Mouse (Mus musculus) c-Kit-positive CD71-positive TER-119-positive erythroid progenitor cells, embryonic 14.5 days (primary cell): Measurements from ENCODE around the gene Tbxa2r.
A peak's percentile ranks its signal among the peaks of the same experiment; 100 is the strongest.

Experiments used
- DNase-seq: peaks from one replicate; pipeline ENCODE4 v3.0.0-alpha.2; 2013; ENCODE audit warnings: low spot score

Tbxa2r gene

DNA sequence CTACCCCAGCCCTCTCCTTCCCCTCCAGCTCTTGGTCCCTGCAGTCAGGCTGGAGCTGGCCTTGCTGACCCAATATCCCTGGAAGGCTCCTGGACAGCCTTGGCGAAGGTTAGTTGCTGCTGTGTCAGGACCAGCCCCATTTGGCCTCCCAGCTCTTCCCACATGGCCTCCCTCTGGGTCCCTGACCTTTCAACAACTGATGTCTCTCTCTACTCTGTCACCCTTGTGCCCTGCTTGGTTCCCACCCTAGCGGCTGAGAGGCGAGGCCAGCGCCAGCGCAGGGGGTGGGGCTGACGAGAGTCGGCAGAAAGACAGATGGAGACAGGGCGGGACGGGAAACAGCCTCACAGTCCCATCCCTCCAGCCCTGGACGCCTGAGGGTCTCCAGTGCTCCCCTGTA, at the start of gene Tbxa2r:
TSS of gene Tbxa2r (plus strand) at position 346 of the 400 bp plus-strand sequence.
- no peak for DNase-seq

GRCm38 (mm10) chr10:81279496-81279895, 49.0 kb upstream of the Tbxa2r start:
- DNase-seq, result no peak

- DNase-seq, result no peak
Observed at GRCm38 (mm10) chr10:81284189-81284588, 44.3 kb upstream of the Tbxa2r start.

DNA sequence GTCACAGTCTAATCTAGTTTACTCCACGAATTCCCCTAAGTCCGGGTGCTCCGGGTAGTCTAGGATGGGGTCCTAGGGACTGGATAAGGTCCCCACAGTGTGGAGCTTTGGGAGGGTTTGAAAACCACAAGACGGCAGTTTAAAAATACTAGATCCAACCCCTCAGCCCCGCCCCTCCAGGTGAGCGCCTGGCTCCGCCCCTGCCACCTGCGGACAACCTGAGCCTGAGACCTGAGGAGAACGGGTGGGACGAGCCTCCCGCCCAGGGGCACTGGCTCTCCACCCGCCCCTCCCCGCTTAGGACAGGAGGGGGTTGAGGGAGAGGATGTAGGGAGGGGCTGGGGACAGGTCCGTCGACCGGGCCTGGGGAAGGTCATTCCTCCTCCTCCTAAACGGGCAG, 43.8 kb upstream of the Tbxa2r start:
- no peak for DNase-seq

GRCm38 (mm10) chr10:81285694-81286450, 42.7 kb upstream of the Tbxa2r start:
- DNase-seq, result peak; percentile 84

- DNase-seq, result no peak
Observed at GRCm38 (mm10) chr10:81286586-81286985, 41.9 kb upstream of the Tbxa2r start.

- DNase-seq, result peak; percentile 70
Observed at GRCm38 (mm10) chr10:81287513-81288157, 40.9 kb upstream of the Tbxa2r start.

DNA sequence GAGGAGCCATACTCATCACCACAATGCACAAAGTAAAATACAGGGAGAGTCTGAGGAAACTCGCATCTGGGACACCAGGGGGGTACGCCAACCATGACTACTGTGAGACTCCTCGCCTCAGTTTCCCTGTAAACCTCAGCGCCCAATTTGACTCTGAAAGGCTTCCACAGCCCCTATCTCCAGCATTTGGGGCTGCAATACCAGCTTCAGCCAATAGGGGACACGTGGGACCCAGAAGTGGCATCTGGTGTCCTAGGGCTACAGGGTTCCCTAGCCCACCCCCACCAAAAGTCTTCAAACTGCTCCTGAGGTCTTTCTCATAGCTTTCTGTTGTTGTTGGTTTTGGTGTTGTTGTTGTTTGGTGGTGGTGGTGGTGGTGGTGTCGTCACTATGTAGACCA, 39.9 kb upstream of the Tbxa2r start:
- no peak for DNase-seq

DNA sequence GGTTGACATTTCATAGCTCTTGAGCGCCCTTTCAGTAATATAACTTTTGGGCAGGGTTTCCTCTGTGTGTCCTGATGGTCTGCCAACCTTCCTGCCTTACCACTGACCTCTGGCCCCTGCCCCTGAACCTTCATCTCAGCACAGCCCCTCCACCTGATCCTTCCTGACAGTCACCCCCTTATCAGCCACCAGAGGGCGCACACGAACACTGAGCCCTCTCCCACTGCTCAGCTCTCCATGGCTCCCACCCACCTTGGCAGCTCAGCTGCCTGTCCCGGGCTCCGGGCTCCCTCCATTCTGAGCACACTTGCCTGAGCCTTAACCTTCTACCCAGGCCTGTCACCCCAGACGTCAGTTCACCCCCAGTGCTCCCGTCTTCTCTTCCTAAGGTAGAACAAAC, 39.3 kb upstream of the Tbxa2r start:
- DNase-seq, result peak; percentile 66

GRCm38 (mm10) chr10:81289811-81290210, 38.7 kb upstream of the Tbxa2r start:
- no peak for DNase-seq

DNA sequence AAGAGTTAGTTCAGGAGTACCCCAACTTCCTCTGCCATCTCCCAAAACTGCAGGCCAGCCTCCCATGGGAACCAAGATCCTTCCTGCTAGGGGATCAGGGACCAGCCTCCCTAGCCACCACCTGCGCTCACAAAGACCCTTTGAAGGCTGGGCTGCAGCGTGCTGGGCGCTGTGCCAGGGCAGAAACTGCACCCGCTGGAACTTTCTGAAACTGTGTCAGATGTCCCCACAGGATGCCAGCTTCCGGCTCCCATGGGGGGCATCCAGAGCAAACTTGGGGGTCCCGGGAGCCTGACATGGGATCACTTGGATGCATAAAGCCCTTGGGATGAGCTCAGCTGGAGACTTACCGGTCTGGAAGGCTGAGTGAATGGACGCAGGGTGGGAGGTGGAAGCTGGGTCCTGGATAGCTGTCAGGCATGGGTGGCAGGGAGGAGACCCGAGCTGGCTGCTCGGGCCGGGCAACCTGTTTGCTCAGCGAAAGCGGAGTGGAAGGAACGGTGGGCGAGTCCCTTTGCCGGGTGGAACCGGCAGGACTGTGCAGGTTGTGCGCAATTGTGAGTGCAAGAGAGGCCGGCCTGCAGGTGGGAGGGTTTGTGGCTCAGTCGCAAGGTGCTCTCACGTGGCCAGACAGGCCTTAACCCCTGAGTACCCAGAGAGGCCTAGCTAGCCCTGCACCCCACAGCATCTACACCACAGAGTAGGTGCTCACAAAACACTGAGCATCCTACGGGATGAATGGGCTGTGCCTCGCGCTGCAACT, 37.7 kb upstream of the Tbxa2r start:
- no peak for DNase-seq

DNA sequence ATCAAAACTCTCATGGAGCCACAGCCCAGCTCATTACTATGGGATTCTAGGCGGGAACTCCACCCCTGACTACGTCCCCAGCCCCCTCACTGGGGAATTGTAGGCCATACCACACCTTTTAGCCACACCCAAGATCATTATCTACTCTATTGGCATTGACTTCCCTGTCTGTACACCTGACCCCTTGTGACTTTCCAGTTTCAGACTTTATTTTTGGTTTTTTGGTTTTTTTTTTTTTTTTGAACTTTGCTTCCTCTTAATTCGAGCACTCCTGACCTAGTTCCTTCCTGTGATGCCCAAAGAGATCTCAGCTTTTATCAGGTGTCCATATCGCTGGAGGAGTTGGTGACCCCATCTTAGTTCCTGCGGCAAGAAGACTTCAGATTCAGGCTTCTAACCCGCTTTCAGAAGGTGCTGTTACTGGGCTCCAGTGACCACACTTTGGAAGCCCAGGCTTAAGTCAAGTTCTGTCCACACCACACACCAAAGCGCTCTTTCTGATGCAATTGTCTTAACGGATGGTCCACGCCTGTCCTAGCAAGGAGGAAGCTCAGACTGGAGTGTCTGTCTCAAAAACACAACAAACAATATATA, 36.9 kb upstream of the Tbxa2r start, which contains the start of gene Tjp3:
TSS of gene Tjp3 (minus strand) at position 71 of the 594 bp plus-strand sequence.
- DNase-seq, result no peak

DNA sequence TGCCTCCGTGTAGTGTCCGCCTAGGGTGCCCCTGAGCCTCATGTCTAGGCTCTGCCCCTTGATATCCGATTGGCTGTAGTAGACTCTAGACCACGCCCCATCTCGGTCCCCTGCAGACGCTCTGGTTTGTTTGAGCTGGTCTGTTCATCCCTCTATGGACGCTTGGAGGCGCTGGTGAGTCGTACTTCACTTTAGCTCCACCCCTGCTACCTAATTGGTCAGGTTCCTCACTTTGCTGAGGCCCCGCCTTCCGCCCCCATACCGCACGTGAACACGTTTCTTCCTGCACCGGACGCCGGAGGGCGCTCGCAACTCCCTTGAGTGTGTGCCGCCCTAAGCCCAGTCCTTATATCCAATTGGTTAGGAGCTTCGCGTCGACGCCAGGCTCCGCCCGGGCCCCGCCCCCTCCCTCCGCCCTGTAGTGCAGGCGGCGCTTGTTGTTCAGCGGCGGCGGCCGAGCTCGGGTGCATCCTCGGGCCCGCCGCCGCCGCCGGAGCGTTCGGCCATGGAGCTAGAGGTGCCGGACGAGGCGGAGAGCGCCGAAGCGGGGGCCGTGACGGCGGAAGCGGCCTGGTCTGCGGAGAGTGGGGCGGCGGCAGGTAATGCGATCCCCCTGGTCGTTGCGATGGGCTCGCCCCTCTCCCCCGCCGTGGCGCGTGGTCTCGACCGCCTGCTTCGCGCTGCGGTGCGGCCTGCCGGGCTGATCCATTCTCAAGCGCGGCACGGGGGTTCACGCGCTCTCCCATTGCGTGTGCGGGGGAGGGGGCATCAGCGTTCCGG, 35.8 kb upstream of the Tbxa2r start, which contains the start of gene Pip5k1c:
TSS of gene Pip5k1c (plus strand) at position 410 of the 780 bp plus-strand sequence.
- DNase-seq, result peak; percentile 100

DNA sequence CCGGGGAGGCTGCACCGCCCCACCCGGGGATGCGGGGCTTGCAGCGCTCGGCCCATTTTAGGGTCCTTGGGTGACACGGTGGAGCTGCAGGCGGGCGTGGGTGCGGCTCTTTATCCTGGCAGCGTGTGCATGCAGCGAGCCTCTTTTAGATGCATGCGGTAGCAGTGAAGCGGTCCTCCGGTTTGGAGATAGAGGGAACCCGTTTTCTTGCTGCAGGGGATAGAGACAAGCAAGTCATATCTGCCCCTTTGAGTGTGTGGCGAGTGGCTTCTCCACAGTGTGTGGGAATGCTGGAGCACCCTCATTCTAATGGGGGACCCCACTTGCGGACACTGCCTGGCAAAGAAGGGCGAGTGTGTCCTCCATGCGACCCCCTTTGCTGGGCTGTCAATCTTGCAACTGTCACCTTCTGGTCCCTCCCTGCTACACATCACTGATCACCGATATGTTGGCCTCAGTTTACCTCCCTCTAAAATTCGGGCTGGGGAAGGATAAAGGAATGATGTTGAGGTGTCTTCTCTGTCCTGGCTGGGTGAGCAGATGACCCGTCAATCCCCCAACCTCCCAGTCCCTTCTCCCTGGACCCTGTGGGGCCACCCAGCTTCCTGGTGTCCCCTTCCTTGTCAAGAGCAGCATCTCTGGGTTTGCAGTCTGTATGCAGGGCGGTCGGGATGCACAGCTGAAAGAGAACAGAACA, 35.0 kb upstream of the Tbxa2r start:
- DNase-seq, result no peak

DNA sequence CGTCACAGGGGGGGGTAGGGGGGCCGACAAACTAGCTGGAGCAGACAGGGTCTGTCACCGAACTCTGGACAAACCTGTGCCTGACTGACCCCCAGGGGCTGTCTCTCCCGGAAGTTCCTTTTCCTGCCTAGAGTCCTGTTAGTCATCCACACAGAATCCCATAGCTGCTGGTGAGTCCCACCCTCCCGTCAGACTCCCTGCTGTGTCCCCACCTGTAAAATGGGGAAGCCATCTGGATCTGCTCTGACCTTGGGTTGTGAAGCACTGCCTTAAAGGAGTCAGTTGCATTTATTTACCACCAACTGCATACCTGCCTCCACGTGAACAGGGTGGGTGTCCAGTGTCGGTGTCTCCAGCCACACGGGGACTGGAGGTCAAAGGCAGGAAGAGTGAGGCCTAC, 34.1 kb upstream of the Tbxa2r start:
- no peak for DNase-seq

DNA sequence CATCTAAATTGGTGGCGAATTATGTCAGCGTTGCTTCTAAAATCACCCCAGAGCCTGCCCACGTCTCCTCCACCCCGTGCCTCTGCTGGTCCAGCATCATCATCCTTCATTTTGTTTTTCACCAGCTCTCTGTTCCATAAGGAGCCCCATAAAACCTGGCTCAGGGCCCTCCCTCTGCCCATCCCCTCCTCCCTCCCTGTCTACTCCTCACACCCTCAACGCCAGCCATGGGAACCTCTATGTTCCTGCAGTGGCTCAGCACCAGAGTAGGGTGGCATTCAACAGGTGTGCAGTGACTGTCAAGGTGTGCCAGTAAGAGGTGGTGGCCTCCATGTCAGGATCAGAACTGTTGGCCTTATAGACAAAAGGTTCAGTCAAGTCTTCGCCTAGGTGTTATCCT, 33.3 kb upstream of the Tbxa2r start:
- no peak for DNase-seq

- DNase-seq, result no peak
Observed at GRCm38 (mm10) chr10:81297246-81297645, 31.3 kb upstream of the Tbxa2r start.

DNA sequence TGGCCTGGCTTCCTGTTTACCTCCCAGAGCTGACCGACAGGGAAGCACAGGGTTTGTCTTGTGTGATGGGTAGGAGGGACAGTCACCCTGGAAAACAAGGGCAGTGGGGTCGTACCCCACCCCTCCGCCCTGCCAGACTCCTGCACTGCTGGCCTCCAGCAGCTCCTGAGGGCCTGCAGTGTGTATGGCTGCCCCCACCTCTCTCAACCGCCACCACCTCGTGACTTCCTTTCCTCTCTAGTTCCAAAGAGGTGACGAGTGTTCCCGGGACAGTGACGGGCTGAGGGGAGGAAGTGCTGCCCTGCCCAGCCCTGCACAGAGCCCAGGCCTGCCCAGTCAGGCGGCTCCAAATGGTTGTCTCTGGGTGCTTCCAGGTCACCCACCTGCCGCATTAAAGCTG, 30.7 kb upstream of the Tbxa2r start:
- DNase-seq, result no peak

GRCm38 (mm10) chr10:81298369-81299100, 30.0 kb upstream of the Tbxa2r start:
- DNase-seq, result no peak
